Mouse (Mus musculus) myocyte (in vitro differentiated cells): Measurements from ENCODE around the gene Timm8a2.

Source experiments
- CEBPB ChIP-seq: IDR thresholded peaks from 2 replicates; pipeline ENCODE4 v1.6.1; 2011; ENCODE audit warnings: mild to moderate bottlenecking, moderate library complexity; ENCODE audit not compliant: poor library complexity, insufficient read depth, severe bottlenecking
- E2F4 ChIP-seq: IDR thresholded peaks from one replicate; pipeline ENCODE4 v1.6.1; 2011; ENCODE audit warnings: mild to moderate bottlenecking, control low read depth, moderate library complexity; ENCODE audit not compliant: insufficient read depth
- MAX ChIP-seq: IDR thresholded peaks from one replicate; pipeline ENCODE4 v1.6.1; 2011; ENCODE audit warnings: low read depth, mild to moderate bottlenecking, control low read depth
- MYOD1 ChIP-seq, 3 experiments: IDR thresholded peaks; one replicate each; pipeline ENCODE4 v1.6.1; 2011; ENCODE audit warnings: control low read depth in 2 of 3, low read depth in 2 of 3, mild to moderate bottlenecking in 2 of 3, moderate library complexity in 1 of 3; ENCODE audit not compliant: insufficient read length in 2 of 3, control insufficient read depth in 1 of 3
- MYOG ChIP-seq, 3 experiments: IDR thresholded peaks; one replicate each; pipeline ENCODE4 v1.6.1; 2011; ENCODE audit warnings: control low read depth in 2 of 3, low read depth in 2 of 3, mild to moderate bottlenecking in 2 of 3; ENCODE audit not compliant: insufficient read length in 2 of 3, control insufficient read depth in 1 of 3, insufficient read depth in 1 of 3
- POLR2A ChIP-seq: IDR thresholded peaks from one replicate; pipeline ENCODE4 v1.6.1; 2011; ENCODE audit warnings: low read depth, mild to moderate bottlenecking, control low read depth, moderate library complexity; ENCODE audit not compliant: insufficient read length
- POLR2AphosphoS2 ChIP-seq: IDR thresholded peaks from one replicate; pipeline ENCODE4 v1.6.1; 2011; ENCODE audit warnings: low read depth, control low read depth; ENCODE audit not compliant: insufficient read length
- REST ChIP-seq: IDR thresholded peaks from one replicate; pipeline ENCODE4 v1.6.1; 2011; ENCODE audit warnings: mild to moderate bottlenecking, control low read depth, moderate library complexity; ENCODE audit not compliant: insufficient read depth, insufficient read length
- TCF12 ChIP-seq: IDR thresholded peaks from one replicate; pipeline ENCODE4 v1.6.1; 2011; ENCODE audit warnings: mild to moderate bottlenecking, control low read depth; ENCODE audit not compliant: poor library complexity, insufficient read depth, severe bottlenecking
- TCF3 ChIP-seq: IDR thresholded peaks from one replicate; pipeline ENCODE4 v1.6.1; 2011; ENCODE audit warnings: low read depth, control low read depth; ENCODE audit not compliant: insufficient read length
- USF1 ChIP-seq: IDR thresholded peaks from one replicate; pipeline ENCODE4 v1.6.1; 2011; ENCODE audit warnings: low read depth, mild to moderate bottlenecking, control low read depth, moderate library complexity

DNA sequence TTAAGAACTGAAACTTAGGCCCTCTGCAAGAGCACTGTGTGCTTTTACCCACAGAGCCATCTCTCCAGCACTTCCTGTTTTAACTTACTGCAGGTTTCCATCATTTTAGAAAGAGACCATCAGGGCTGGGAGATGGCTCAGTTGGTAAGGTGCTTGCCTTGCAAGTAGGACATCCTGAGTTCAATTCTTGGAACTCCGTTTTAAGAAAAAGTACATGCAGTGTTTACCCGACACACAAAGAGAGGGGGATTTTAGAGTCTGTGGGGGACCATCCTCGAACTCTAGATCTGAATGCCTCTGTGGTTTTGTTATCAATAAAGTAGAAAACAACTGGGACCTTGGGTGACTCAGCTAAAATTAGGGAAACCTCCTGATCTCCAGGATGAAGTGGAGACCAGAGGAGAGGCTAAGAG is 6.9 kb downstream of the Timm8a2 start:
- TF ChIP-seq CEBPB = no peak
- no peak for TF ChIP-seq POLR2A
- TF ChIP-seq USF1 = no peak
- TF ChIP-seq MYOG (IDR thresholded peaks at IDR 0.05; ENCODE audit: control insufficient read depth in 1 of 3, insufficient read depth in 1 of 3, insufficient read length in 2 of 3, low read depth in 2 of 3) = no peak
- TF ChIP-seq MYOD1 (IDR thresholded peaks at IDR 0.05; ENCODE audit: control insufficient read depth in 1 of 3, insufficient read length in 2 of 3, low read depth in 2 of 3) = no peak
- no peak for TF ChIP-seq E2F4
- no peak for TF ChIP-seq POLR2AphosphoS2
- no peak for TF ChIP-seq MAX
- no peak for TF ChIP-seq TCF12
- no peak for TF ChIP-seq TCF3
- TF ChIP-seq REST = no peak
